Mouse (Mus musculus) kidney, postnatal 10 days (tissue): ENCODE measurements around the gene Exosc10.

Experiments used
- DNase-seq: peaks from one replicate; pipeline ENCODE4 v3.0.0; 2021; ENCODE audit warnings: mixed read lengths

The Exosc10 gene

GRCm38 (mm10) chr4:148610631-148611364 is 52.6 kb downstream of the Exosc10 start:
- no peak for DNase-seq

- DNase-seq = no peak
Measured at GRCm38 (mm10) chr4:148612557-148612956, 54.3 kb downstream of the Exosc10 start.

GRCm38 (mm10) chr4:148613738-148614137 is 55.5 kb downstream of the Exosc10 start:
- no peak for DNase-seq

- DNase-seq = no peak
Measured at GRCm38 (mm10) chr4:148619805-148620204, 61.6 kb downstream of the Exosc10 start.

GRCm38 (mm10) chr4:148620718-148621117 is 62.5 kb downstream of the Exosc10 start:
- DNase-seq = no peak

GRCm38 (mm10) chr4:148622485-148622884 is 64.3 kb downstream of the Exosc10 start:
- no peak for DNase-seq

- DNase-seq = no peak
Measured at GRCm38 (mm10) chr4:148623609-148624008, 65.4 kb downstream of the Exosc10 start.

GRCm38 (mm10) chr4:148625010-148625409 is 66.8 kb downstream of the Exosc10 start:
- no peak for DNase-seq

- DNase-seq = peak; percentile 70
Measured at GRCm38 (mm10) chr4:148625756-148626622, 67.8 kb downstream of the Exosc10 start.

GRCm38 (mm10) chr4:148626623-148627185 is 68.5 kb downstream of the Exosc10 start, which contains the start of gene Tardbp:
Tardbp (minus strand) TSS chr4:148627019.
- peak; percentile 99 for DNase-seq

- DNase-seq = no peak
Measured at GRCm38 (mm10) chr4:148627246-148627645, 69.0 kb downstream of the Exosc10 start.
